Mouse (Mus musculus) brain, adult 2 months (tissue): Measurements from ENCODE around the gene Col6a6.

ENCODE experiments used
- DNase-seq: peaks from one replicate; pipeline ENCODE4 v3.0.0; 2011; ENCODE audit warnings: low read depth, low spot score

Col6a6 gene

GRCm38 (mm10) chr9:105801463-105801862, 26.5 kb downstream of the Col6a6 start:
- DNase-seq, result no peak

DNA sequence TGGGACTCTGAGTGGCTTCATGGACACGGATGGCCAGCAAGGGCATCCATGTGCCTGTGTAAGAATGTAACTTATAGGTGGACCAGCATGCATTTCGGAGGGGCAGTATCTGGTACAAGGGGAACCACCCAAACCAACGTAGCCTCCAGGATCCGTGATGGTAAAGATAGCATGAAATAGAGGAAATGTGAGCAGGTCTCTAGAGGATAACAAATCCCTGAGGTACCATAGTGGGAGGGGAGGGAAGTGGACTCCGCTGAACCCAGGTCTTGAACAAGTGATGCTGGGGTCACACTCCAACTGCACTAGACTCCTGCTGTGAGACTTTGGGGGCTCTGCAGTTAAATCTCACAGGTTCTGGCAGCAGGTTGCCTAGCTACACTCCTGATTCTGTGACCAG, 27.7 kb downstream of the Col6a6 start:
- DNase-seq, result no peak

- peak; percentile 20 for DNase-seq
Measured at GRCm38 (mm10) chr9:105796137-105796536, 31.8 kb downstream of the Col6a6 start.

GRCm38 (mm10) chr9:105794965-105795364, 33.0 kb downstream of the Col6a6 start:
- no peak for DNase-seq

- DNase-seq, result no peak
Measured at GRCm38 (mm10) chr9:105791810-105792209, 36.1 kb downstream of the Col6a6 start.

- DNase-seq, result no peak
Measured at GRCm38 (mm10) chr9:105788203-105788602, 39.8 kb downstream of the Col6a6 start.

GRCm38 (mm10) chr9:105787800-105788199, 40.2 kb downstream of the Col6a6 start:
- no peak for DNase-seq

DNA sequence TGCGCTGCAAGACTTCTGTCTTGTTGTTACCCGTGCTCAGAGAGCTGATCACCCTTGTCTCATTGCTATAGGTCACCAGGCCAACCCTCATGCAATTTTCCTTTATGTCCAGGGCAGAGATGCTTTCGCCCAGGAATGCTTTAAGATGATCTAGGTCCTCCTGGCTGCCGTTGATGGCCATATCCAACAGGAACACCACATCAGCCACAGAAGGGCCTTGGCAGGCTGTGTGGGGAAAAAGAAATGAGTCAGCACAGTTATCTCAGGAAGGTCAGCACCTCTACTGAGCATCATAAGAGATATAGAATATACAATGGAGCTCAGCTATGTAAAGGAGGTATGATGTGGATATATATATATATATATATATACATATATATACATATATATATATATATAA, 43.9 kb downstream of the Col6a6 start:
- no peak for DNase-seq

DNA sequence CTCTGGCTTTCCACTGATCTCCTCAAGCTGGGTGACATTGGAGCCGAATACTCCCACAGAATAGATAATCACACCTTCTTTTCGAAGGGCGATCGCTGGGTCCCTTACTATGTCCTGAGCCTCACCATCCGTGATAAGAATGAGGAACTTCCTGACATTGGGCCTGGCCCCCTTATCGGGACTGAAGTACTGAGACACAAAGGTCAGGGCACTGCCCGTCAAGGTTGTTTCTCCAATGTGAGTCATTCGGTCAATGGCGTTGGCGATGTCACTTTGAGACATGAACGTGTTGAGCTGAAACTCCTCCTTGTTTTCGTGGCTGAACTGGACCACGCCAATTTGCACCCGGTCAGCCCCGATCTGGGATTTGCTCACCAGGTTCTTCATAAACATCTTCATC, 47.3 kb downstream of the Col6a6 start:
- DNase-seq, result no peak

DNA sequence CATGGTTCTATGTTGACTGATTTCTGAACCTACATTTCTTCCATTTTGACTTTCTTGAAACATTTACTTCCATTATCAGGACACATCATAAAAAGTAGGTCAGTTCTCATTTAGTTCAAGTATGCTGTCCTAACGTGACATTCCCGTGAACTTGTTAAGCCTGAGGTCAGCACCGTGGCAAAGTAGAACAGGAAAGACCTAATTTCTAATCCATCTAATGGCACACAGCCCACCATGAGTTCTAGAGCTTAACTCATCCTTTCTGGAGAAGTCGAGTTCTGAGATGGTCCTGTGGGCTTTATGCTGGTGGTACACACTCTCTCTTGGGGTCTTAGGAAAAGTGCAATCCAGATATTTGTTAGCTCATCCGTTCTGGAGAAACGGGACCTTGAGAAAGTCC, 49.2 kb downstream of the Col6a6 start:
- DNase-seq, result no peak

DNA sequence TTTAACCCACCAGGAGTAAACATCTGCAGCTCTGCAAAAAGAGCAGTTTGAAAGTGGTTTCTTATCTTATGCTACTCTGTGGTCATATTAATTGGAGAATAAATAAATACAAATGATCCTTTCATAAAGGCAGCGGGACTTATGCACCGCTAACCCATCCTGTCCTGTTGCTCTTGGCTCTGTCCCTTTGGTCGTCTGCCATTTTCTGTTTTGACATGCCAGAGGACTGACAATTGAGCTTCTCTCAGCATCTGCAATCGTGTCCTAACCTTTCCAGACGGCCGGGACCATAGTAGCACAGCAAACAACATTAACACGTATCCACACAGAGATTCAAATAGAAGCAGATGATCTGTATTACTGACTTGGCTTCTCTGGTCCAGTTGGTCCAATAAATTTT, 53.1 kb downstream of the Col6a6 start:
- DNase-seq, result no peak

- no peak for DNase-seq
Measured at GRCm38 (mm10) chr9:105774321-105774720, 53.6 kb downstream of the Col6a6 start.

DNA sequence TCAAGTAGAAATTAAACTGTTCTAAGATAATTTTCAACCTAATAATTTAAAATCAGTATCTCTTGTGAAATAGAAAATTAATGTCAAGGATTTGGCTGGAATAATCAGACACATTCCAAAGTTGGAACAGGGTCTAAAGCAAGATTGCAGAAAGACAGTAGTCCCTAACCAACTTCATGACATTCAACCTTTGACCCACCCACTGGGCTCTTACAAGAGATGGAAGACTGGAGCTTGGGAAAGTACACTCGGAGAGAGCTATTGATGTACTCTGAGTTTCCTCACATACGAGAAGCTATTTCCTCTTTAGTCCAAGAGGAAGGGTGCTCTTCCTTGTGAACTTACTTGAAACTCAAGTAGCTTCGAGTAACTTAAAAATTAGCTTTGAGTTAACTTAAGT, 56.6 kb downstream of the Col6a6 start:
- no peak for DNase-seq

DNA sequence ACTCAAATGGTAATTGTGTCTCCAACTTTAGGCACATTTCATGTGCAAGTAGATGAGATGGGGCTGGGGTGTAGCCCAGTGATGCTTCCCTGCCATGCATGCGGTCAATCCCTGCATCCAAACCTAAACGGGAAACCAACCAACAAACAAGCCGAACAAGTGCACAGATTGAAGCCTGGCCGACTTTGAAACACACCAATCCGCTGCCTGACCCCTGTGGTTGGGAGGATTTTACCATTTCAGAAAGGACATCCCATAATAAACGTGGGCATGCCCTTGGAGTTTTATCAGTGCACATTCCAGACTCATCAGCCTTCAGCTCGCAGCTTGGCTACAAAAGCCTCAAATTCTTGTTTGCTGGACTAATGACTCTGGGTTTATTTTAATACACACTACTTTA, 57.3 kb downstream of the Col6a6 start:
- no peak for DNase-seq

DNA sequence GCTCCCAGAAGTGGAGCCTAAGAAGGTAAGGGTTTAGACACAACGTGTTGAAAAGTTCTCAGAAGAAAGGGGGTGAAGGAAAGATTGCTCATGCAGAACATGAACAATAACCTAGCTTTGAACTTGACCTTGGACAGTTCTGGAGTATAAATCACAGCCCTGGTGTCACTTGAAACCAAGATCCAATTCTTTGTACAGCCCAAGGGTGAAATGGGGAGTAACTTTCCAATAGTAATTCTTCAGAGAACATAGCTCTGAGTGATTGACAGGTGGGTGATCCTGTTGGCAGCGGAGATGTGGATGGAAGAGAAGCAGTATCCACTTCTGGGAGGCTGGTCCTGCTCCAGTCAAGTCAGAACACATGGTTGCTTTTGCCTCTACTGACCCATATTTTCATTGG, 62.1 kb downstream of the Col6a6 start:
- no peak for DNase-seq

DNA sequence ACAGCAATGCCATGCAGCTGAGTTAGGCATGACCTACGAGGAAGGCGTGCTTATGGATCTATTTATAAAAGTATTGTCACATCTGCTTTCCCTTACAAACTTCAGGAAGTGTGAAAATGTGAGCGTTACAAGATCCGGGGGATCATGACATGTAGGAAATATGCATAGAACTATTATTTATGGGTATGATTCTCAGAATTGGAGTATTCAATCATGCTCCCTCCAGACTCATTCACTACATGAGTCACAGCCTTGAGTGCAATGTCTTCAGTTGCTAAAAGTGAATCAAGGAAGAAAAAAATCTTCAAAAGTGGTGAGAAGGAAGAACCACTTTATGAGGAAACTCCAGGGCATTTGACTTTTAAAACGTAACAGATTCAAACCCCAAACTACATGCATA, 63.3 kb downstream of the Col6a6 start:
- DNase-seq, result peak; percentile 40

DNA sequence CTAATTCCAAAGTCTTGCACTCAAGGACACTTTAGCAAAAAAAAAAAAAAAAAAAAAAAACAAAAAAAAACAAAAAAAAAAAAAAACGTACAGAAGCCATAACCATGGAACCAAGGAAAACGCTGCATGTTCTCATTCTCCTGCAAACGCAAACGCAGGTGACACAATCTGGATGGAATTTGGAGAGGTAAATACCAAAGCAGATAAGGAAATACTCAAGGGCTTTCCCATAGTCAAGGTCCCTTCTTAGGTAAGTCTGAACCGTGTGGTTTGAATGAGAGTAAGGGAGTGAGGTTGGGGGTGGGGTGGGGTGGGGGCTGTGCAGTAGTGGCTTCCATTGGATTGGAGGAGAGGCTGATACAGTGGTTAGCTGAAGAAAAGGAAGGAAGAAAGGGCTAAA, 63.8 kb downstream of the Col6a6 start:
- no peak for DNase-seq

DNA sequence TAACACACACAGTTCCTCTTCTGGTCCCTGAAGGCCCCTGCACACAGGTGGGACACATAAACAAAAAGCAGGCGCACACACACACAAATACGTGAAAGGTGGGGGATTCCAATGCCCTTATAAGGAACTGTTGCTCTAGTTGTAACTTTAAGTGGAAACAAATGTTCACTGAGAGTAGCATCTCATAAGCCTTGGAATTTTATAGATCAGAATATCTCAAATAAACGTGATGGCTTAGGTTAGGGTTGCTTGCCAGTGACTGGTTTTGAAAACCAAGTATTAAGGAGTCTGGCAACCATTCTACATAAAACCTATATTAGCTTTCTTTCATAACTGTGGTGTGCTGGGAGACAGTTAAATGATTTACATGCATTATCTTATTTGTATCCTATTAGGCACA, 64.3 kb downstream of the Col6a6 start:
- no peak for DNase-seq

- no peak for DNase-seq
Measured at GRCm38 (mm10) chr9:105762274-105762673, 65.7 kb downstream of the Col6a6 start.

GRCm38 (mm10) chr9:105758861-105759260, 69.1 kb downstream of the Col6a6 start:
- no peak for DNase-seq

- DNase-seq, result no peak
Measured at GRCm38 (mm10) chr9:105758173-105758765, 69.7 kb downstream of the Col6a6 start.

- no peak for DNase-seq
Measured at GRCm38 (mm10) chr9:105754256-105754655, 73.7 kb downstream of the Col6a6 start.

DNA sequence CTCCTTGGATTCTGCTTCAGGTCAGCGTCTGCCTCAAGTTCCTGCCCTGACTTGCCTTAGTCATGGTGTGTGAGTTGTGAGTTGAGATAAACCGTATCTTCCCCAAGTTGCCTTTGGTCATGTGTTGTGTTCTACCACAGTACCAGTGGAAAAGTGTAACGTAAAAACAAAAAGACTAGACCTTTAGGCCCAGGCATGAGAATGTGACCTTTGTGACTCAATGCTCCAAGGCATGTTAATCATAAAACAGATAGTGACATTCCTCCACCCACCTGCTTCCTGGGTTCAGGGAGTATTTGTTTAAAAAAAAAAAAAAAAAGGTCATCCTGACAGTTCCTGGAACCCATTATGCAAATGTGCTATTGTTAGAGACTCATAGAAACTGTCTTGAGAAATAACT, 82.1 kb downstream of the Col6a6 start:
- no peak for DNase-seq

DNA sequence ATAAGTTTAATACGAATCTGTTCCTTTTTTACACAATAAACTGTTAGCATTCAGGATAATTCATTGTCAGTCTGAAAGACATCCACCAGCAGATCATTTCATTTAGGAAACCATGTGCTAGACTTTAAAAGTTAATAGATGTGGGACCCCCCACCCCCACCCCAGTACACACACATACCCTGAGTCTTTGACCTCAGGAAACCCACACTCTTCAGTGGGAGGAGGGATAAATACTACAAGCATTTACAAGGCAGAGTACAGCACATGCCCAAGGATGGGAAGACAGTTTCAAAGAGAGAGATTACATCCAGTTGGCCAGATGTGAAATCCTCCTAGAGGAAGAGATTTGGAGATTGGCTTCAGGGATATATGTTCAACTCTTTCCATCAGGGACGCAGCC, 87.5 kb downstream of the Col6a6 start:
- DNase-seq, result no peak
